Mouse (Mus musculus) CH12.LX (cell line): ENCODE measurements around the gene Iqub. TPM values are rescaled to one million over a fixed set of nuclear protein-coding genes. Genes with fewer than 3 reads are reported as not detected.
A peak's percentile ranks its signal among the peaks of the same experiment; 100 is the strongest.

ENCODE experiments used
- DNase-seq: peaks from one replicate; pipeline ENCODE4 v3.0.0-alpha.2; 2013; ENCODE audit errors: extremely low read depth
- H3K27ac ChIP-seq: 2 replicates; pipeline ENCODE4 v1.5.1; 2012; ENCODE audit warnings: low read depth, mild to moderate bottlenecking, control low read depth, moderate library complexity; ENCODE audit not compliant: insufficient read depth
- H3K27me3 ChIP-seq: replicated peaks from 2 replicates; pipeline ENCODE3; 2012; ENCODE audit warnings: inconsistent platforms
- H3K36me3 ChIP-seq, 2 experiments: replicated peaks in 1 of 2; 2 replicates each; pipeline versions ENCODE3 to v1.6.1; 2012; ENCODE audit warnings: inconsistent platforms in 1 of 2, low read length in 1 of 2, mild to moderate bottlenecking in 1 of 2, mixed read lengths in 1 of 2, moderate library complexity in 1 of 2; ENCODE audit not compliant: control insufficient read depth in 1 of 2, insufficient read depth in 1 of 2
- H3K4me1 ChIP-seq, 2 experiments: 2 replicates each; pipeline ENCODE4 v1.6.1; 2012; ENCODE audit warnings: inconsistent platforms in 1 of 2, moderate library complexity in 1 of 2; ENCODE audit not compliant: insufficient read depth in 2 of 2, control insufficient read depth in 1 of 2
- H3K4me2 ChIP-seq: 2 replicates; pipeline ENCODE4 v1.6.1; 2012; ENCODE audit warnings: low read depth, mild to moderate bottlenecking, control low read depth; ENCODE audit not compliant: poor library complexity, insufficient read depth, severe bottlenecking
- H3K4me3 ChIP-seq, 3 experiments: fragments of 150-350 bp in 1 of 3; sonication (generic) in 1 of 3; replicated peaks in 1 of 3; 2 replicates each; pipeline versions ENCODE3 to v1.5.1; 2011 to 2012; ENCODE audit warnings: low read depth in 2 of 3, low read length in 2 of 3, mild to moderate bottlenecking in 2 of 3, moderate library complexity in 2 of 3, control low read depth in 1 of 3, improper control_type of control experiment in 1 of 3, inconsistent platforms in 1 of 3, mixed read lengths in 1 of 3; ENCODE audit not compliant: poor library complexity in 1 of 3
- H3K79me2 ChIP-seq: replicated peaks from 2 replicates; pipeline ENCODE4 v1.6.1; 2012; ENCODE audit warnings: mild to moderate bottlenecking, moderate library complexity; ENCODE audit not compliant: control insufficient read depth, poor library complexity, insufficient read depth, severe bottlenecking; ENCODE audit errors: extremely low read depth
- H3K9ac ChIP-seq: 2 replicates; pipeline ENCODE4 v1.6.1; 2012; ENCODE audit warnings: low read depth, mild to moderate bottlenecking, control low read depth, moderate library complexity; ENCODE audit not compliant: insufficient read depth
- H3K9me3 ChIP-seq: replicated peaks from 2 replicates; pipeline ENCODE3; 2012; ENCODE audit warnings: low read length, inconsistent platforms, mixed read lengths
- CHD2 ChIP-seq: IDR thresholded peaks from 2 replicates; pipeline ENCODE4 v1.6.1; 2011; ENCODE audit warnings: low read length, improper control_type of control experiment
- CTCF ChIP-seq, 2 experiments: IDR thresholded peaks in 1 of 2; conservative IDR thresholded peaks in 1 of 2; 2 replicates each; pipeline ENCODE4 v1.5.1; 2011 to 2012; ENCODE audit warnings: low read depth in 2 of 2, low read length in 2 of 2, improper control_type of control experiment in 1 of 2, inconsistent platforms in 1 of 2, mild to moderate bottlenecking in 1 of 2, moderate library complexity in 1 of 2
- E2F4 ChIP-seq: IDR thresholded peaks from 2 replicates; pipeline ENCODE4 v1.6.1; 2011; ENCODE audit warnings: low read depth, low read length, improper control_type of control experiment; ENCODE audit not compliant: insufficient replicate concordance
- ELF1 ChIP-seq: IDR thresholded peaks from 2 replicates; pipeline ENCODE4 v1.6.1; 2014; ENCODE audit warnings: low read depth, mild to moderate bottlenecking, inconsistent platforms, low read length, improper control_type of control experiment
- EP300 ChIP-seq: IDR thresholded peaks from 2 replicates; pipeline ENCODE4 v1.6.1; 2011; ENCODE audit warnings: low read length, improper control_type of control experiment
- ETS1 ChIP-seq: conservative IDR thresholded peaks from 2 replicates; pipeline ENCODE4 v1.6.1; 2012; ENCODE audit warnings: low read depth, mild to moderate bottlenecking, inconsistent platforms, low read length, improper control_type of control experiment, moderate library complexity
- HCFC1 ChIP-seq: IDR thresholded peaks from 2 replicates; pipeline ENCODE4 v1.6.1; 2012; ENCODE audit warnings: low read depth, mild to moderate bottlenecking, inconsistent platforms, low read length, improper control_type of control experiment
- JUN ChIP-seq: IDR thresholded peaks from 2 replicates; pipeline ENCODE4 v1.6.1; 2011; ENCODE audit warnings: low read depth, mild to moderate bottlenecking, low read length, improper control_type of control experiment, moderate library complexity; ENCODE audit not compliant: insufficient read depth
- JUND ChIP-seq: conservative IDR thresholded peaks from 2 replicates; pipeline ENCODE4 v1.6.1; 2011; ENCODE audit warnings: low read depth, low read length, improper control_type of control experiment
- MAX ChIP-seq: IDR thresholded peaks from 2 replicates; pipeline ENCODE4 v1.6.1; 2011; ENCODE audit warnings: low read length, improper control_type of control experiment
- MEF2A ChIP-seq: IDR thresholded peaks from 2 replicates; pipeline ENCODE4 v1.6.1; 2014; ENCODE audit warnings: low read depth, mild to moderate bottlenecking, inconsistent platforms, low read length, improper control_type of control experiment, borderline replicate concordance
- MYC ChIP-seq: IDR thresholded peaks from 2 replicates; pipeline ENCODE4 v1.6.1; 2011; ENCODE audit warnings: low read depth, mild to moderate bottlenecking, improper control_type of control experiment, low read length
- NELFE ChIP-seq: IDR thresholded peaks from 2 replicates; pipeline ENCODE4 v1.6.1; 2011; ENCODE audit warnings: low read depth, low read length, improper control_type of control experiment
- NRF1 ChIP-seq: IDR thresholded peaks from 2 replicates; pipeline ENCODE4 v1.6.1; 2014; ENCODE audit warnings: low read depth, mild to moderate bottlenecking, inconsistent platforms, low read length, improper control_type of control experiment, moderate library complexity
- RAD21 ChIP-seq: IDR thresholded peaks from 2 replicates; pipeline ENCODE4 v1.6.1; 2011; ENCODE audit warnings: low read depth, mild to moderate bottlenecking, low read length, improper control_type of control experiment, moderate library complexity
- SIN3A ChIP-seq: IDR thresholded peaks from 2 replicates; pipeline ENCODE4 v1.6.1; 2012; ENCODE audit warnings: low read length, improper control_type of control experiment, inconsistent platforms
- SMC3 ChIP-seq: IDR thresholded peaks from 2 replicates; pipeline ENCODE4 v1.6.1; 2011; ENCODE audit warnings: low read depth, low read length, improper control_type of control experiment
- TBP ChIP-seq: conservative IDR thresholded peaks from 2 replicates; pipeline ENCODE4 v1.6.1; 2011; ENCODE audit warnings: low read depth, low read length, improper control_type of control experiment
- ZC3H11A ChIP-seq: IDR thresholded peaks from 2 replicates; pipeline ENCODE4 v1.6.1; 2012; ENCODE audit warnings: low read depth, mild to moderate bottlenecking, inconsistent platforms, low read length, improper control_type of control experiment
- ZNF384 ChIP-seq: IDR thresholded peaks from 2 replicates; pipeline ENCODE4 v1.6.1; 2012; ENCODE audit warnings: low read depth, low read length, improper control_type of control experiment, inconsistent platforms
- dilution Hi-C: fragments of 300-500 bp; cut with MboI; formaldehyde crosslinking; loops from 2 replicates; pipeline ENCODE4 v1.14.3; 2020; ENCODE audit warnings: low sequenced_read_pairs; ENCODE audit not compliant: extremely low pct_unique_long_range_greater_than_20kb, extremely low pct_ligation_motif_present
- in situ Hi-C: fragments of 300-500 bp; cut with MboI; formaldehyde crosslinking; loops from 3 replicates; pipeline ENCODE4 v1.14.3; 2019; ENCODE audit warnings: low sequenced_read_pairs, low pct_ligation_motif_present, low pct_unique_long_range_greater_than_20kb, mixed read lengths
- polyA plus RNA-seq: library from polyadenylated mRNA; unstranded; fragments of >175 nt; gene quantifications from 2 replicates; pipeline ENCODE4 v1.2.1, GENCODE M21; 2012; ENCODE audit warnings: low read depth; ENCODE audit not compliant: insufficient read length
- total RNA-seq, 2 experiments: library from RNA; depleted of rRNA; stranded (reverse); fragments of 300-350 nt in 1 of 2; fragments of >200 nt in 1 of 2; gene quantifications; 2 replicates each; pipeline ENCODE4 v1.2.3; 2012 to 2014

Iqub gene
- total and polyA plus RNA-seq, 3 experiments: not detected

DNA sequence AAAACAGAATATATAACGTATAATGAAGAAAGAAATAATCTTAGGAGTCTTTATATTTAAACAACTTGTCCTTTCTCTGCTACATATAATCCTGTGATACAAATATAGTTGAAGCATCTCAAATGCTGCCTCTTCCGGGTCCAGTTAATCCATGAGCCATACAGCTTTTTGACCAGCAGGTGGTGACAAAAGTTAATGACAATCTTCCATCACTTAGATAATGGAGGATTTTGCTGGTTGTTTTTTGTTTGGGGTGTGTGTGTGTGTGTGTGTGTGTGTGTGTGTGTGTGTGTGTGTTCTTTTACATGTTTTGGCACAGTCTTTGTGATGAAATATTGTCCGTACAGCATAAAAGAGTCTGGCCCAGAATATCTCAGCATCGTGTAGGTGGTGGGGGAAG, 15.3 kb upstream of the Iqub start:
- Histone ChIP-seq H3K36me3 (peaks cover 0 to 3% of the 10 kb centered on the region in 2 experiments), H3K9ac (peak overlapping the region; percentile 23), H3K79me2 (peaks cover 19% of the 10 kb centered on the region), H3K4me3 (no peak overlapping the region), H3K27ac (no peak overlapping the region), H3K27me3 (no peaks in the 10 kb centered on the region), H3K9me3 (peaks cover 3% of the 10 kb centered on the region), H3K4me1 (peaks cover 8 to 40% of the 10 kb centered on the region in 2 experiments), H3K4me2 (no peak overlapping the region; the same call in 1 of the 2 replicates)
- TF ChIP-seq ZNF384 (peak; percentile 55; the same call in 1 of the 2 replicates), JUND (no peak), RAD21 (peak; percentile 82), NELFE (peak; percentile 46; the same call in 1 of the 2 replicates), MEF2A (0 out of 2 replicates have a peak, but pooled peaks have one; percentile 17), MAX (0 out of 2 replicates have a peak, but pooled peaks have one; percentile 19), EP300 (0 out of 2 replicates have a peak, but pooled peaks have one; percentile 14), NRF1 (no peak), MYC (peak; percentile 75), E2F4 (0 out of 2 replicates have a peak, but pooled peaks have one; percentile 63), ELF1 (peak; percentile 95), CTCF (conservative IDR thresholded peaks at IDR 0.05 in 1 of 2, IDR thresholded peaks at IDR 0.05 in 1 of 2; ENCODE audit: low read depth in 2 of 2, low read length in 2 of 2) (peak; percentile 26 to 88; a peak in 2 of 4 replicates), ZC3H11A (peak; percentile 35; the same call in 1 of the 2 replicates), ETS1 (no peak; the same call in 1 of the 2 replicates), CHD2 (no peak), SIN3A (peak; percentile 41; the same call in 1 of the 2 replicates), HCFC1 (peak; percentile 29; the same call in 1 of the 2 replicates), TBP (no peak), SMC3 (peak; percentile 87)
- DNase-seq: peak; percentile 79
- in situ Hi-C loops: no loop called here
- dilution Hi-C loops: no loop called here

DNA sequence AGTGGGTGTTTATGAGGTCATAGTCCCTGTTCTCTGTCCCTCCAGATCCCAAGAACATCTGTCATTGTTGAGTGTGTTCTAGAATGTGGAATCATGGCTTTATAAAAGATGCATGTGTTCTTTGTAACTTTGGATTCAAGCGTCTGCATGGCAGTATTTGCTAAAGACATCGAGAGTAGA, 13.1 kb upstream of the Iqub start, which contains the start of gene Asb15:
Gene Asb15 (plus strand): TSS at position 81 of the 180 bp plus-strand sequence.
- peak within 1 kb of the TSS; percentile 79 to 98 (median 94) for H3K4me3 ChIP-seq
- H3K36me3 ChIP-seq: peaks cover 12 to 22% of the 10 kb centered on the region in 2 experiments
- no peak for TF ChIP-seq JUN
- 0 out of 2 replicates have a peak, but pooled peaks have one; percentile 3 for TF ChIP-seq MYC
- peaks cover 8 to 45% of the 10 kb centered on the region in 2 experiments for H3K4me1 ChIP-seq
- peak within 1 kb of the TSS; percentile 73 for H3K27ac ChIP-seq
- no peaks in the 10 kb centered on the region for H3K27me3 ChIP-seq
- H3K9me3 ChIP-seq: no peaks in the 10 kb centered on the region
- H3K79me2 ChIP-seq: peaks cover 21% of the 10 kb centered on the region
- dilution Hi-C loops: no loop called here
- peak within 1 kb of the TSS; percentile 99 for H3K4me2 ChIP-seq
- no peak for DNase-seq
- peak within 1 kb of the TSS; percentile 76 for H3K9ac ChIP-seq
- in situ Hi-C loops: loop anchor here (10.0 kb wide), 2 partner anchors 97 to 187 kb away; no protein-coding TSS in a partner anchor
